Mouse (Mus musculus) small intestine, adult 2 months (tissue): ENCODE results near the gene Gm49388.
A peak's percentile ranks its signal among the peaks of the same experiment; 100 is the strongest.

Source experiments
- CTCF ChIP-seq: fragments of 200-500 bp; IDR thresholded peaks from 2 replicates; pipeline ENCODE4 v1.5.1; 2012; ENCODE audit warnings: low read depth, mild to moderate bottlenecking, control low read depth, inconsistent platforms, low read length, moderate library complexity, mixed read lengths; ENCODE audit not compliant: insufficient replicate concordance, insufficient read length; ENCODE audit errors: extremely low read depth
- POLR2A ChIP-seq: fragments of 200-500 bp; IDR thresholded peaks from 2 replicates; pipeline ENCODE4 v1.6.1; 2012; ENCODE audit warnings: low read depth, mild to moderate bottlenecking, control low read depth, inconsistent platforms, low read length, moderate library complexity

- TF ChIP-seq CTCF: no peak
- TF ChIP-seq POLR2A: peak; percentile 47; the same call in 1 of the 2 replicates
Measured at GRCm38 (mm10) chr7:127841340-127842000, 56.1 kb downstream of the Gm49388 start.
